Mouse (Mus musculus) intestine, embryonic 14.5 days (tissue): ENCODE measurements at regions not wholly inside any gene's neighbourhood (a gene's known extent, or its start where the extent isn't known, plus 50 kb on each side); places are given as distances from the start of the nearest gene placed in this dataset.

Experiments used
- ATAC-seq: fragments of 200-750 bp; cut with Nextera tagmentation; replicated peaks from 2 replicates; pipeline ENCODE4 v1.8.0; 2017; ENCODE audit warnings: low read depth, moderate number of reproducible peaks, moderate TSS enrichment, moderate library complexity; ENCODE audit not compliant: low FRiP score, low TSS enrichment
- DNase-seq: peaks from one replicate; pipeline ENCODE4 v3.0.0-alpha.2; 2018; ENCODE audit warnings: low spot score
- H3K27ac ChIP-seq: fragments of 300-500 bp; sonication (generic); 2 replicates; pipeline ENCODE4 v1.5.1; 2014; ENCODE audit warnings: low read depth, mild to moderate bottlenecking, control low read depth
- H3K27me3 ChIP-seq: fragments of 300-500 bp; sonication (generic); replicated peaks from 2 replicates; pipeline ENCODE4 v1.6.1; 2014; ENCODE audit warnings: low read length, control low read depth; ENCODE audit not compliant: control insufficient read depth, insufficient read depth
- H3K36me3 ChIP-seq: fragments of 300-500 bp; sonication (generic); 2 replicates; pipeline ENCODE4 v1.6.1; 2014; ENCODE audit warnings: low read length, control low read depth; ENCODE audit not compliant: control insufficient read depth, insufficient read depth
- H3K4me1 ChIP-seq: fragments of 300-500 bp; sonication (generic); replicated peaks from 2 replicates; pipeline ENCODE4 v1.6.1; 2014; ENCODE audit warnings: low read length, control low read depth, mixed read lengths; ENCODE audit not compliant: control insufficient read depth, insufficient read depth
- H3K4me2 ChIP-seq: fragments of 300-500 bp; sonication (generic); 2 replicates; pipeline ENCODE4 v1.6.1; 2014; ENCODE audit warnings: low read length
- H3K4me3 ChIP-seq: fragments of 300-500 bp; sonication (generic); 2 replicates; pipeline ENCODE4 v1.5.1; 2014; ENCODE audit warnings: low read depth, low read length, control low read depth, mixed read lengths
- H3K9ac ChIP-seq: fragments of 300-500 bp; sonication (generic); 2 replicates; pipeline ENCODE4 v1.6.1; 2014; ENCODE audit warnings: mild to moderate bottlenecking, low read length
- H3K9me3 ChIP-seq: fragments of 300-500 bp; sonication (generic); 2 replicates; pipeline ENCODE4 v1.6.1; 2016; ENCODE audit warnings: low read length, control low read depth; ENCODE audit not compliant: control insufficient read depth
- WGBS: fragments of 180-500 bp; shearing (Covaris S2); extraction: QIAGEN DNeasy Blood & Tissue Kit; methylation state at CpG from one replicate; pipeline ENCODE4 v1.1.7; 2014; 5-methylcytosine and 5-hydroxymethylcytosine counted together

DNA sequence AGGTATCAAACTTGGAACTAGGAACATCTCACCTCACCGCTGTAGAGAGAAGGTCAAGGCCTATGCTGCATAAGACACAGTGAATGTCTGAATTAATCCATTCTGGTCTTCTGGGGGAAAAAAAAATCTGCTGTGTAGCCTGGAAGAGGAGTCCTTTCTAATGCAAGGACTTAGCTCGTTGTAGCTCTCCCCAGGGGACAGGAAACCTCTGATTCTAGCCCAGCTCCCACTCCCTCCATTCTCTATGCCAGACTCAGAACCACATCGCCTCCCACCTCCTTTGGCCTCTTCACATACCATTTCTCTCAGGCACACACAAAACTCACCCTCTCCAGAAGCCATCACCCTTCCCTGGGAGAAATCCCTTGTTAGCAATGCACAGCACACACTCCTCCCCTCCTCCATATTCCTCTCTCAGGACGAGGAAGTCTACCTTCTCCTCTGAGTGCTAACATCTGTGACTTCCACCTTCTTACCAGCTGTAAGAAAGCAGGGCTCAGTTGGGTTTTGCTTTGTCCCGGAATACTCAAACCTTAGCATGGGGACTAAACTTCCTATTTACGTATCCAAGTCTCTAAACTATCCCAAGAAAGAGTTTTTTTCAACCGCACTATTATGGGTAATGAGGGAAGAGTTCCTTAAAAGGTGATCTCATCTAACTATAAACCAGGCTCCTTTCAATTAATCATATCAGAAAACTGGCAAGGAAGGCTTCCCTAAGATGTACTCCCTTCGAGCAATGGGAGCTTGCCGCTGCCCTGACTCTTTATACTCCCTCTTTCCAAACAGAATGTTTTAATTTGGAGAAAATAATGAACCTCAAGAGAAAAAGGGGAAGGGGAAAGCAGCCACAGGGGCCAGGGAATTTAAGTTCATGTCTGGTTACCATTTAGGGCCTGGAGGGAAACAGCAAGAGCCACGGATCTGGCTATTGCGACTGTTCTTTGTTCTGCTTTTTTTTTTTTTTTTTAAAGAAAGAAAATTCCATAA, 167.2 kb upstream of the Dapk1 start:
- H3K9me3 ChIP-seq: no peaks in the 10 kb centered on the region
- peak overlapping the region; percentile 68 for H3K27ac ChIP-seq
- H3K9ac ChIP-seq: no peak overlapping the region
- H3K27me3 ChIP-seq: no peaks in the 10 kb centered on the region
- no peak for DNase-seq
- no peak overlapping the region for H3K4me3 ChIP-seq
- no peak overlapping the region for H3K4me2 ChIP-seq
- 0 out of 2 replicates have a peak, but pooled peaks cover 4% of the 10 kb centered on the region for H3K4me1 ChIP-seq
- H3K36me3 ChIP-seq: no peaks in the 10 kb centered on the region
- WGBS: 51% methylated on average over 11 of the region's 11 CpGs
- no peak for ATAC-seq

DNA sequence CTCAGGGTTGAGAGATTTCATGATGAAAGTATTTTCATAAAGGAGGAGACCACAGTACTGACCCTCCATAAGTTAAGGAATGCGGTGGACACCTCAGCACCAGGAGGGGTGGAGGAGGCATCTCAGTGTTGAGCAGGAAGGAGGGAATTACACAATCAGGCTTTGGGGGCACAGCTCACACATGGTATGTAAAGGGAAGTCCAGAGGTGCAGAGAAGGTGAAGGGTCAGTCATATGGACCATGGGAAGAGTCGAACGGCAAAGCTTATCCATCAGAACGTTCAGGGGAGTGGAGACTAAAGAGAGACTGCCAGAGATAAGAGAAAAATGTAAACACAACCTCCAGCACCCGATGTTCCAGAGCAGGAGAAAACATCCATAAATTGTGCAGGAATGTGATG, 166.4 kb upstream of the Dapk1 start:
- Histone ChIP-seq H3K4me3 (no peak overlapping the region), H3K27ac (peak overlapping the region; percentile 68), H3K4me1 (0 out of 2 replicates have a peak, but pooled peaks cover 4% of the 10 kb centered on the region), H3K4me2 (no peak overlapping the region), H3K27me3 (no peaks in the 10 kb centered on the region), H3K36me3 (no peaks in the 10 kb centered on the region), H3K9ac (no peak overlapping the region), H3K9me3 (no peaks in the 10 kb centered on the region)
- WGBS: 18% methylated on average over 5 of the region's 5 CpGs
- ATAC-seq (peak; percentile 47; the same call in 1 of the 2 replicates), DNase-seq (no peak)

DNA sequence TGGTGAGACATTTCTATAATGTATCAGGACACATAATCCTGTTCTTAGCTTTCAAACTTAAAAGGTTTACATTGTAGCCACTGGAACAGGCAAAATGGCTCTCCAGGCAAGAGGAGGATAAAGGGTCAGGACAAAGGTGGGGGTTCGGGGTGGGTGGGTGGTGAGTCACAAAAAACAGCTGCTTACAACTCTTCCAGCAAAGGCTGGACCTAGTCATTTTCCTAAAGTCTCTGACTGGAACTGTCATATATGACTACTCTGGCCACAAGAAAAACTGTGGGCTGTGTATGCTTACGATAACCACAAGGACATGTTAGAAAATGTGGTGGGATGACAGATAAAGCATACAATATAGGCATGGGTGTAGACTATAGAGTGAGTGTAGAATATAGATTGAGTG, 163.6 kb upstream of the Dapk1 start:
- Histone ChIP-seq H3K9ac (no peak overlapping the region), H3K27ac (no peak overlapping the region), H3K36me3 (no peaks in the 10 kb centered on the region), H3K4me2 (no peak overlapping the region), H3K27me3 (no peaks in the 10 kb centered on the region), H3K9me3 (no peaks in the 10 kb centered on the region), H3K4me3 (no peak overlapping the region), H3K4me1 (peaks cover 17% of the 10 kb centered on the region; the same call in 1 of the 2 replicates)
- ATAC-seq (no peak), DNase-seq (no peak)
- WGBS: 91% methylated on average over 2 of the region's 2 CpGs

DNA sequence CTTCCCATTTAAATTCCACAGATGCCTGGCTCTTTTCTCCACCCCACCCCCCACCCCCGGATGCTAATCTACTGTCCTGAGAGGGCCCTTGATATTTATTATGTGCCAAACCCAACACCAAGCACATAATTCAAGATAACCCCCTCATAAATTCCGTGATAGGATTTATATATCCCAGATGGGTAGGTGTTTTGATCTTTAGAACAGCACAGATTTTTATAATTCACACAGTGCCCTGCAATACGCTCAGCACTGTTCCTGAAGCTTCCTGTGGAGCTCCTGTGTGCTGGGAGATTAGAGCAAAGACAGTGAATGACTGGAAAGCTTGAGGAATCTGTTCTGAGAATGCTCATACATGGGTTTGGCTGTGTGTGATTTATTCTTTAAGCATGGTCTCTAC, 161.2 kb upstream of the Dapk1 start:
- DNase-seq (no peak), ATAC-seq (no peak)
- H3K9me3 ChIP-seq: no peaks in the 10 kb centered on the region
- H3K4me2 ChIP-seq: no peak overlapping the region
- WGBS: 15% methylated on average over 3 of the region's 3 CpGs
- H3K9ac ChIP-seq: no peak overlapping the region
- H3K4me1 ChIP-seq: peaks cover 13% of the 10 kb centered on the region; the same call in 1 of the 2 replicates
- H3K27ac ChIP-seq: 0 out of 2 replicates have a peak overlapping the region, but pooled peaks have one; percentile 2
- no peaks in the 10 kb centered on the region for H3K36me3 ChIP-seq
- H3K4me3 ChIP-seq: no peak overlapping the region
- no peaks in the 10 kb centered on the region for H3K27me3 ChIP-seq

DNA sequence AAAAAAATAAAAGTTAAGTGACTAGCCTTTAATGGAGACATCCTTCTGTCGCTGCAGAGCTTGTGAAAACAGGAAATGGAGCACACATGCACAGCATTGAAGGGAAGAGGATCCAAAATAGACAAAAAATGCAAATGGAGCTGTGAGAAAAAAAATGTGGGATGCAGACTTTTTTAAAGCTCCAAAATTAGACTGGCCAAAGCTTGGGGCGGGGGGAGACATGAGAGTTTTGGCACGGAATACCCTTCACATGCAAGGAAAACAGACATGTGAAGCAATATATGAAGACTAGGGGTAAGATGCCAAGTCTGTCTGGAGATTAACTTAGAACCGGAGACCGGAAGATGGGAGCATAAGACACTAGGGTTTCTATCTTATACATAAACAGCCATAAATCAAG, 156.6 kb upstream of the Dapk1 start:
- peaks cover 13% of the 10 kb centered on the region; the same call in 1 of the 2 replicates for H3K4me1 ChIP-seq
- no peak overlapping the region for H3K4me3 ChIP-seq
- no peaks in the 10 kb centered on the region for H3K36me3 ChIP-seq
- H3K27me3 ChIP-seq: no peaks in the 10 kb centered on the region
- ATAC-seq (no peak), DNase-seq (no peak)
- no peak overlapping the region for H3K4me2 ChIP-seq
- H3K9me3 ChIP-seq: no peaks in the 10 kb centered on the region
- no peak overlapping the region for H3K27ac ChIP-seq
- no peak overlapping the region for H3K9ac ChIP-seq
- 62% methylated on average over 5 of the region's 5 CpGs for WGBS

DNA sequence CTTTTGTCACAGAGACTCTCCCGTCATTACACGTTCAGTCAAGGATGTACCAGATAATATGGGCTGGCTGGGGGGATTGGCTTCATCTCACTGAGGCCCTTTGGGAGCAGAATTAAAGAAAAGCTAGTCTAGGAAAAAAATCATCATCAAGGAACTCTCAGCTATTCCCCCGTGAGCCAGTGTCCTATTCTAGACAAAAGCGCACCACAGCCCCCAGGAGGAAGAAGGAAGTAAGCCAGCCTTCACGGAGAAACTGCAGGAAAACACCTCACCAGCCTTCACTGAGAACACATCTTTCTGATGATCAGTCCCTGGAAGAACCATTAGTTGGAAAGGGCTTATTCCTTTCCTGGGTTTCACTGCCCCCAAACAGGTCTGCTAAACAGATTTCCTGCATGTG, 154.8 kb upstream of the Dapk1 start:
- H3K9ac ChIP-seq: no peak overlapping the region
- 52% methylated on average over 5 of the region's 5 CpGs for WGBS
- no peak overlapping the region for H3K4me3 ChIP-seq
- no peaks in the 10 kb centered on the region for H3K27me3 ChIP-seq
- ATAC-seq: no peak
- DNase-seq: no peak
- H3K36me3 ChIP-seq: no peaks in the 10 kb centered on the region
- no peak overlapping the region for H3K4me2 ChIP-seq
- no peak overlapping the region for H3K27ac ChIP-seq
- H3K4me1 ChIP-seq: no peaks in the 10 kb centered on the region; the same call in 1 of the 2 replicates
- no peaks in the 10 kb centered on the region for H3K9me3 ChIP-seq

DNA sequence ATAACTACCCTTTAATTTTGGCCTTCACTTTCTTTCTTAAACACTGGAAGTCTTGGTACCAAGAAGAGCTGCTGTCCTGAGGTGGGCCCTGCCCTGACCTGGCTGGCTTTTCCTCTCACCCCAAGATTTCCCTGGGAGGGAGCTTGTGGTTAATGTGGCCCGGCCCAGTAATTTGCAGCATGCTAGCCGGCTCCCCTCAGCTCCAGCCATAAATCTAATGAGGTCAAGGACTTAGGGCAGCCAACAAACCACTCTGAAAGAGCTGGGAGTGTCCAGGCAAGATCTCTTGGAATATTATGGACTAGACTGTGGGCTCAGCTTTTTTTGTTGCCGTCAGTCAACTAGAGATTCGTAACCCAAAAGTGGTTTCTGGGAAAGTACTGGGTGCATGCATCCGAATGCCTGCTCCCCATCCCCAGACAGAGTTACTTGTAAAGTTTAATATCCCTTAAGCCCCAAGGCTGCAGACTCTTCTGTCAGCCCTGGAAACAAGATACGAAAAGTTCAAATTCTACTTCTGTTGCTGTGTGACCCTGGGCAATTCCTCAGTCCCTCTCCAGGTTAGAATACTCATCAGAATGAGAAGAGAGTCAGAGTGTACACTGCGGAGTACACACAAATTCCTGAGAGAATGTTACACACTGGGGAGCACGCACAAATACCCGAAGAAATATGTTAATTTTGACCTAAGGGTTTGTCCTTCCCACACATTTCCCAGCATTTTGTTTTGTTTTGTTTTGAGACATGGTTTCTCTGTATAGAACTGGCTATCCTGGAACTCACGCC, 150.8 kb upstream of the Dapk1 start:
- H3K27me3 ChIP-seq: no peaks in the 10 kb centered on the region
- peaks cover 10% of the 10 kb centered on the region for H3K4me1 ChIP-seq
- no peak overlapping the region for H3K9ac ChIP-seq
- ATAC-seq: no peak
- WGBS: 56% methylated on average over 10 of the region's 10 CpGs
- no peaks in the 10 kb centered on the region for H3K9me3 ChIP-seq
- no peak overlapping the region for H3K4me2 ChIP-seq
- DNase-seq: no peak
- H3K27ac ChIP-seq: no peak overlapping the region
- no peaks in the 10 kb centered on the region for H3K36me3 ChIP-seq
- H3K4me3 ChIP-seq: no peak overlapping the region

DNA sequence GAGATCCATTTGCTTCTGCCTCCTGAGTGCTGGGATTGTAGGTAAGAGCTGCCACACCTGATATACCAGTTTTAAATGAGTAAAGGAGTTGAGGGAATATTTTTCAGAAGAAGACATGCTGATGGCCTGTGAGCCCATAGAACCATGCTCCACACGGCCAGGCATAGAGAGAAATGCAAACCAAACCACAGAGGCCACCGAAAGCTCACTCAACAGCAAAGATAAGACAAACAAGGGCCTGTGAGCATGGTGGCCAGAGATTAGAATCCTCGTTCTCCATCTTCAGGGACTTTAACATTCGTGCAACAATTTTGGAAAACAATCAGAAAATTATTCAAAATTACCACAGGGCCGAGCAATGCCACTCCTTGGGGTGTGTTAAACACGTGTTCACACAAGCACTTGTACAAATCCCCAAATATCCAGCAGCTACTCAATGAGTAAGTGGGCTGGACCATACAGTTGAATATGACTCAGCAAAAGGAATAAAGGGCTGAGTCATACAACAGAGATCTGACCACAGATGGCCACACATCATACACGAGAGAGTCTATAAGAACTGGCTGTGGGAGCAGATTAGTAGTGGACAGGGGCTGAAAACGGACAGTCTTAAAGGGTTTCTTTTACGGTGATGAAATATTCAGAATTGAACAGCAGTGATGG, 147.8 kb upstream of the Dapk1 start:
- Histone ChIP-seq H3K9ac (no peak overlapping the region), H3K36me3 (no peaks in the 10 kb centered on the region), H3K4me2 (no peak overlapping the region), H3K9me3 (no peaks in the 10 kb centered on the region), H3K27me3 (no peaks in the 10 kb centered on the region), H3K27ac (peak overlapping the region; percentile 68), H3K4me1 (peaks cover 10% of the 10 kb centered on the region), H3K4me3 (no peak overlapping the region)
- DNase-seq: no peak
- WGBS: 87% methylated on average over 9 of the region's 9 CpGs
- ATAC-seq: no peak
